Mouse (Mus musculus): ENCODE results near the gene Steap3. TPM values are rescaled to one million over a fixed set of nuclear protein-coding genes. Genes with fewer than 3 reads are reported as not detected.

Steap3 gene
- total RNA-seq, 2 experiments from 2014 or later = 6.9 to 9.9 TPM

DNA sequence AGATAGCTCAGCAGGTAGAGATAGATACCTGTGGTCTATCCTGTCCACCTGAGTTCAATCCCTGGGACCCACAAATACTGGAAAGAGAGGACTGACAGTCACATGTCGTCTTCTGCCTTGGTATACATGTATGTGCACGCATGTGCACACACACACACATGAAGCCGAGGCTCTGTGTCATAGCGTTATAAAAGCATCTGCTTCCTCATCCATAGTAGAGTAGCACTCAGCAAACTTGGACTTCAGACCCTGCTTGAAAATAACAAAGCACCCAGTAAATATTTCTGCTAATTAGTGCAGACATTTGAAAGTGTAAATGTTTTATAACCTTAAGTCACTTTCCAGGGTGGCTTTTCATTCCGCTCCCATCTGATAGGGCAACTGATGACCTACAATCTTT lies 111.0 kb downstream of the Steap3 start:
- DNase-seq (ENCODE audit: low spot score in 2 of 2) = no peak

- no peak for DNase-seq (ENCODE audit: low spot score in 2 of 2)
Observed at GRCm38 (mm10) chr1:120158474-120159127, 113.9 kb downstream of the Steap3 start.

DNA sequence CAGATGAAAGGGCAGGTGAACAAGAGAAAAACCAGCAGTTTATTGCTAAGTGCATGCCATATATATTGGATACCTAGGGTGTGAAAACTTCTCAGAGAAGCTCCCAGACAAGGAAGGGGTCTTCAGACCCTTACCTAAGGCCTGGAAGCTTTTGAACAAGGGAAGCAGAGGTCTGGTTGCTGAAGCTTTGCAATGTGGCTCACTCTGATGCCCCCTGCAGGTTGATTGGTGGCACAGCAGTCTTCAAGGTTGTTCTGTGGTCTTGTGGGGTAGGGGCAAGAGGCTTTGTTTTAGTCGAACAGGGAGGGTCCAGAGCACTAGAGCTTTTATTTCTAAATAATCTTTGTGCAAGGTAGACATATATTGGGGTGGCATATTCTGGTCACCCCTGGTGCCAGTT lies 117.2 kb downstream of the Steap3 start:
- peak in 1 of 2 experiments; percentile 14 for DNase-seq (ENCODE audit: low spot score in 2 of 2)

DNA sequence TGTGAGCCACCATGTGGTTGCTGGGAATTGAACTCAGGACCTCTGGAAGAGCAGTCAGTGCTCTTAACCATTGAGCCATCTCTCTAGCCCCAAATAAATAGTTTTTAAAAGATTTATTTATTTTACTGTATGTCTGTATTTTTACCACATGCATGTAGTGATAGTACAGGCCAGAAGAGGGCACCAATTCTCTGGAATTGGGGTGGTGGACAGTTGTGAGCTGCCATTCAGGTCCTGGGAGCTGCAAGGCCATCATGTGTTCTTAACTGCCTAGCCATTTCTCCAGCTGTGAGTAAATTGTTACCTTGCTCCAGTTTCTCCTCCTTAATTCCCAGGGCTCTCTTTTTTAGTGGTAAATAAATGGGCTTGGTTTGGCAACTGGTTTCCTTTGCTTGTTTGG lies 118.3 kb downstream of the Steap3 start:
- peak in 1 of 2 experiments; percentile 26 for DNase-seq (ENCODE audit: low spot score in 2 of 2)

DNA sequence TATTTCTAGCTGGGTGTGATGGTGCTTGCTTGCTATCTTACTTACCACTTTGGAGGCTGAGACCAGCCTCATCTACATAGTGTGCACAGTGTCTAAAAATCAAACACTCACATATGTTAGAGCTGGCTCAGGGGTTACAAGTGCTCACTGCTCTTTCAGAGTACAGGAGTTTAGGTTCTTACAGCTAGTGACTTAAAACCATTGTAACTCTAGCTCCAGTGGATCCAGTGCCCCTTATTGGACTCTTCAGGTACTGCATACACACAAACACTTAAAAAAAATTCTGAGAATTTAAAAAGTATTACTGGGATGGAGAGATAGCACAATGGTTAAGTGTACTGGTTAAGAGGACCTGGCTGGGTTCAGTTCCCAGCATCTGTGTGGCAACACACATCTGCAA lies 125.5 kb downstream of the Steap3 start:
- no peak for DNase-seq (ENCODE audit: low spot score in 2 of 2)

DNA sequence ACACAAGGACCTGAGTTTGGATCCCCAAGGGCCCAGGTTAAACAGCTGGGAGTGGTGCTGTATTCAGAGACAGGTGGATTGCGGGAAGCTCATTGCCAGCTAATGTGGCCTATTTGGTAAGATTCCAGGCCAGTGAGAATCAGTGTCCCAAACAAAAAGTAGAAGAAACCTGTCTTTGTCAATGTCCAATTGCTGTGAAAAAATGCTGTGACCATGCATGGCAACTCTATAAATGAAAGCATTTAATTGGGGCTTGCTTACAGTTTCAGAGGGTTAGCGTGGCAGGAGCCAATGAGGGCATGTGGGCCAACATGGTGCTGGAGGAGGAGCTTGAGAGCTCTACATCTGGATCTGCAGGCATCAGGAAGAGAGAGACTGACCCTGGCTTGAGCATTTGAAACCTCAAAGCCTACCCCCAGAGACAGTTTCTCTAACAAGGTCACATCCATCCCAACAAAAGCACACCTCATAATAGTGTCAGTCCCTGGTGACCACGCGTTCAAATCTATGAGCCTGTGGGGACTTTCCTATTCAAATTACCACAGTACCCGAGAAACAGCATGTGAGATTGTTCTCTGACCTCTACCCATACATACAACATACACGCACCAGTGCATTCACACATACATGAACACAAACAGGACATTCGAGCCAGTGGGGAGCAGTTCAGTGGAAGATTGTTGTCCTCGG lies 126.8 kb downstream of the Steap3 start:
- DNase-seq (ENCODE audit: low spot score in 2 of 2) = no peak

- no peak for DNase-seq (ENCODE audit: low spot score in 2 of 2)
Observed at GRCm38 (mm10) chr1:120142551-120142950, 130.0 kb downstream of the Steap3 start.

Other genes starting within 250 kb of the Steap3 start
- gene Tmem37, start 198.6 kb downstream of the Steap3 start, total RNA-seq (2021) = 1 to 10 TPM in 1 of 2 experiments, under 1 TPM in 1; 0.69 to 2.1 TPM
- 100 to 1,000 TPM; 458 to 509 TPM for gene Dbi, start 151.6 kb downstream of the Steap3 start, total RNA-seq (2021)
- 1 to 10 TPM; 7.3 to 8.6 TPM for gene 3110009E18Rik, start 151.5 kb downstream of the Steap3 start, total RNA-seq (2021)
- 10 to 100 TPM; 40.5 to 41.8 TPM for gene C1ql2, start 67.9 kb upstream of the Steap3 start, total RNA-seq (2021)
- not detected for gene Marco, start 232.3 kb upstream of the Steap3 start, total RNA-seq (2021)

Data from layer of hippocampus, postnatal 14 days (tissue).